Mouse (Mus musculus) cerebellum, postnatal 14 days (tissue): ENCODE measurements around the gene Gm20403.
"Not testable (repeated sequence)": the region's sequence is repeated elsewhere in the genome, so short reads cannot be mapped to it uniquely, and the experiment has no call there.

Experiments used
- DNase-seq, 2 experiments: peaks; one replicate each; pipeline ENCODE4 v3.0.0; 2021; ENCODE audit warnings: mixed read lengths in 2 of 2

Gm20403 gene

GRCm38 (mm10) chr12:54992814-54993213 lies 6.5 kb upstream of the Gm20403 start:
- no peak for DNase-seq

DNA sequence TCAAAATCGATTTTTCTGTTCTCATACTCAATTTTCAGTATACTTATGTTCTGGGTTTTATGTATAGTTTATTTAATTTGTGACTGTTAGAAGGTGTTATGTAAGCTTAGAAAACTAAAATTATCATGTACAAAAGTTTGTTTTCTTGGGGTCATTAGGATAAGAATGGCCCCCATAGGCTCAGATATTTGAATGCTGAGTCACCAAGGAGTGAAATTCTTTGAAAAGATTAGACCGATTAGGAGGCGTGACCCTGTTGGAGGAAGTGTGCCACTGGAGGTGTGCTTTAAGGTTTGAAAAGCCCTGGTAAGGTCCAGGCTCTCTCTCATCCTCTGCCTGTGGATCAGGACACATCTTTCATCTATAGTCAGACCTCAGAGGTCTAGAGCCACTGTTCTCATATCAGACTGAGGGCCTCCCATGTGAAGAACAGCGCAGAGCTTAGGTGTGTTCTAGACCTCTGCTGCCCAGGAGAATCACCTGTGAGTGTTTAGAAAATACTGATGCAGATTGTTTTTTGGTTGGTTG lies 2.1 kb upstream of the Gm20403 start:
- no peak for DNase-seq

GRCm38 (mm10) chr12:54987156-54987555 lies 827 bp upstream of the Gm20403 start:
- DNase-seq: no peak

- DNase-seq: peak; percentile 47 to 59
Observed at GRCm38 (mm10) chr12:54985257-54986051, 875 bp downstream of the Gm20403 start.

DNA sequence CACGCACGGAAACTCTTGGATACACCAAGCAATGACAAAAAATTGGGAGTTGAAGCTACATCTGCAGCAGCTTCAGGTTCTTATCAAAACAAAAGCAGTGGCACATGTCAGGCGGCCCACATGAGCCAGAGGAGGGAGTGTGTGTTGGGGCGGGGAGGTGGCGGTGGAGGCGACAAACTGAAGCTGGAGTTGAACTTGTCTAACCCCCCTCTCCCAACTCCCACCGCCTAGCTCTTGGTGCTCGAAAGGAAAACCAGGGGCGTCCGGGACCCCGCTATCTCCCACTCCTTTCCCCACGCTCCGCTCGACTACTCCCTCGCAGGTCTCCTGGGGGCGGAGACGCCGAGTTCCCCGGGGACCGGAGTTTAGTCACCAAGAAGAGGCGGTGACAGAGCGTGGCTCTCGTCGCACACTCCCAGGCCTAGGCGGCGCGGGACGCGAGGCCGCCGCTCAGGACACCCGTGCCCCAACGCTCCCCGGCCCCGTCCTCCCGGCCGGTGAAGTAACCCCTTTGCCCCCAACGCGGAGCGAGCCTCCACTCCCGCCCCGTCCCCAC lies 1.6 kb downstream of the Gm20403 start:
- peak in 1 of 2 experiments; percentile 45 for DNase-seq

- no peak for DNase-seq
Observed at GRCm38 (mm10) chr12:54982935-54983715, 3.2 kb downstream of the Gm20403 start.

DNA sequence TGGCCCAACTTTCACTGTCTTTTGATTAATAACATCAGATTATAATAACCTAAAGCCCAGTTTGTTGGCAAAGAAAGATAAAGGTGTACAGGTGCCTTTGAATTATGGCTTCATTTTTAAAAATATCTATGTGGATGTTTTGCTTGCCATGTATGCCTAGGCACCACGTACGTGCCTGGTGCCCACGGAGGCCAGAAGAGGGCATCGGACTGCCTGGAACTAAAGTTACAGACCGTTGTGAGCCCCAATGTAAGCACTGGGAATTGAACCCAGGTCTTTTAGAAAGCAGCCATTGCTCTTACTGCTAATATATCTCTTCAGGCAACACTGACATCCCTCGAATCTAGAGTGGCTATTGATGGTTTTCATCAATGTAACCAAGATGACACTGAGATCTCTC lies 4.4 kb downstream of the Gm20403 start:
- no peak for DNase-seq

DNA sequence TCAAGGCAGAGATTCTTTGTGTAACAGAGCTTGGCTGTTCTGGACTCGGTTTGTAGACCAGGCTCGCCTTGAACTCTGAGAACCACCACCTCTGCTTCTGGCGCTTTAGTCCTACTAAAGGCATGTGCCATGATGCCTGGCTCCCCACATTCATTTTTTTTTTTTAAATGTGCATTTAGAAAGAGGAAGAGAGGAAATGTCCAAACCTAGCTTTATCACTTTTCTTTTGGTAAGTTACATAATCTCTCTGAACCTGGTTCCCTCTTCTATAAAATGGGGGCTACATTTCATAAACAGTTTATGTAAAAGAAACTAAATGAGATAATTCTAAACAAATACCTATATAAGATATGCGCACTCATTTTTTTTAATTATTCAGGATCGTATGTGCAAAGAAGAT lies 5.4 kb downstream of the Gm20403 start:
- no peak for DNase-seq

- DNase-seq: no peak
Observed at GRCm38 (mm10) chr12:54980532-54980931, 5.8 kb downstream of the Gm20403 start.

- no peak for DNase-seq
Observed at GRCm38 (mm10) chr12:54969033-54969432, 17.3 kb downstream of the Gm20403 start.

GRCm38 (mm10) chr12:54965532-54966160 lies 20.7 kb downstream of the Gm20403 start:
- no peak for DNase-seq

DNA sequence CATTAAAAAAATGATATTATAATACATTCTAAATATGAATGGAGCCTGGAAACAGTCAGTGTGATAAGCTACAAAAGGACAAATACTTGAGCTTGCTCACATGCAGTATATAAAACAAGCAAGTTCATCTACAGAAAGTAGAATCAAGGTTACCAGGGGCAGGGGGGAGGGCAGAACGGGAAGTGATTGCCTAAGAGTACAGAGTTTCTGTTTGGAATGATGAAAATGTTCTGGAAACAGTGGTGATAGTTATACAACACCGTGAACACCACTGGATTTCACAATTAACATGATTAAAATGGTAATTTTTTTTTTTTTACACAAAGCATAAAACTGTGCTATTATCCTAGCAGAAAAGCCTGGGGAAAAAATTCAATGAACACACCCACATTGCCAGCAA lies 26.8 kb downstream of the Gm20403 start:
- DNase-seq: no peak

DNA sequence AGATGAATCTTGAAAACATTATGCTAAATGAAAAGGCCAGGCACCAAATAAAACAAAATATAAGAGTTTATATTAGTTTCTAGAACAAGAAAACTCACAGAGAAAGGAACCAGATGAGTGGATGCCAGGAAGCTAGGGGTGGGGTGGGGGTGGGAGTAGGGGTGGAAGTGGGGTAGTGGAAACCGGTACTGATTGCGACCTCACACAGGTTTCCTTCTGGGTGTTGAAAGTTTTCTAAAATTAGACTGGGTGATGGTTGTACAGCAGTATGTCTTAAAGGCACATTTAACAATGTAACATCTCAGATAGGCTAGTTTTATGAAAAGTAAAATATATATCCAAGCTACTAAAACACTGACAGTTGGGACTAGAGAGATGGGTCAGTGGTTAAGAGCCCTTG lies 29.4 kb downstream of the Gm20403 start:
- no peak for DNase-seq

- no peak for DNase-seq
Observed at GRCm38 (mm10) chr12:54956457-54956856, 29.9 kb downstream of the Gm20403 start.

GRCm38 (mm10) chr12:54946116-54946515 lies 40.2 kb downstream of the Gm20403 start:
- no peak for DNase-seq

GRCm38 (mm10) chr12:54942586-54943157 lies 43.7 kb downstream of the Gm20403 start:
- DNase-seq: not testable (repeated sequence)

DNA sequence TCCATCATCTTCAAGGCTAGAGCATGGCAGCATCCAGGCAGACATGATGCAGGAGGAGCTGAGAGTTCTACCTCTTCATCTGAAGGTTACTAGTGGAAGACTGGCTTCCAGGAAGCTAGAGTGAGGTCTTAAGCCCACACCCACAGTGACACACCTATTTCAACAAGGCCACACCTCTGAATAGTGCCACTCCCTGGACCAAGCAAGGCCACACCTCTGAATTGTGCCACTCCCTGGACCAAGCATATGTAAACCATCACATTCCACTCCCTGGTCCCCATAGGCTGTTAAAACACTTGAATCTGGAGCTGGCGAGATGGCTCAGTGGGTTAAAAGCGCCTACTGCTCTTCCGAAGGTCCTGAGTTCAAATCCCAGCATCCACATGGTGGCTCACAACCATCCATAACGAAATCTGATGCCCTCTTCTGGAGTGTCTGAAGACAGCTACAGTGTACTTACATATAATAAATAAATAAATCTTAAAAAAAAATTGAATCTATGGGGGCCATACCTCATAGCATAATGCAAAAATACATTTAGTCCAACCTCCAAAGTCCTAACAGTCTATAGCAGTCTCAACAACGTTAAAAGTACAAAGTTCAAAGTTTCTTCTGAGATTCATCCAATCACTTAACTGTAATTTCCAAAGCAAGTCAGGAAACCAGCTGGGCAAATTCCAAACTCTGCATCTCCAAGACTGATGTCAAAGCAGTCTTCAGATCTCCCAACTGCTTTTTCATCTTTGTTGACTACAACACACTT lies 48.6 kb downstream of the Gm20403 start:
- not testable (repeated sequence) for DNase-seq
